Mouse (Mus musculus) megakaryocyte, embryonic 14.5 days (primary cell): ENCODE data around the gene Srcap.

Source experiments
- FLI1 ChIP-seq: IDR thresholded peaks from 2 replicates; pipeline ENCODE4 v1.6.1; 2012; ENCODE audit warnings: low read length, inconsistent platforms, mixed read lengths
- GATA1 ChIP-seq: IDR thresholded peaks from 3 replicates; pipeline ENCODE4 v1.6.1; 2012; ENCODE audit warnings: mixed read lengths, low read length, inconsistent platforms, borderline replicate concordance

GRCm38 (mm10) chr7:127511808-127512230 lies at the start of gene Srcap:
- no peak for TF ChIP-seq FLI1
- TF ChIP-seq GATA1 = peak; percentile 91; the same call in 1 of the 3 replicates
